7 mouse cellular contexts compared by ENCODE assay signal in the genomic region with DNA sequence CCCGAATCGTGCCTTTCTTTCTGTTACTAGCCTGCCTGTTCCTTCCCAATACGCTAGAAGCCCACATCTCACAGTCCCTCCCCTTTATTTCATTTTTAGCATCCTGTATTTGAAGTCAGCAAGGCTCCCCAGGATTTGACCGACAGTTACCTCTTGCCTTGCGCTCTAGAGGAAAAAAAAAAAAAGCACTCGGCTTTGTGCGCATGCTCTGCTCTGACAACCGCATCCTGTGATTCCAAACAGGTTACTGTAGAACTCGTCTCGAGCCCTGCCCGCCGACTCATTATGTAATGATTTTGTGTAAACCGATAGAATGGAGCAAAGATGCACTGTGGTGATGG. TPM values are rescaled to one million over a fixed set of nuclear protein-coding genes. Genes with fewer than 3 reads are reported as not detected.
DNase-seq lines count a peak whose midpoint lies in the region; ATAC-seq lines count a peak whose summit lies in the region.

No protein-coding gene starts in this region.

- H3K9ac ChIP-seq in intestine, embryonic 16.5 days (ENCODE audit: low read depth, low read length) = peak overlapping the region; percentile 50; the same call in 1 of the 2 replicates
- no peak overlapping the region for H3K9ac ChIP-seq in midbrain, embryonic 11.5 days (ENCODE audit: low read length)

- no peak overlapping the region for H3K27ac ChIP-seq in intestine, embryonic 16.5 days (ENCODE audit: low read length)
- no peak overlapping the region for H3K27ac ChIP-seq in limb, embryonic 10.5 days
- H3K27ac ChIP-seq in midbrain, embryonic 11.5 days (ENCODE audit: low read depth, low read length) = no peak overlapping the region

- H3K4me2 ChIP-seq in intestine, embryonic 16.5 days (ENCODE audit: low read depth, low read length) = peak overlapping the region; percentile 90
- H3K4me2 ChIP-seq in midbrain, embryonic 11.5 days = peak overlapping the region; percentile 83

- peaks cover 12% of the 10 kb centered on the region for H3K4me1 ChIP-seq in intestine, embryonic 16.5 days (ENCODE audit: control insufficient read depth, insufficient read depth, low read length)
- peaks cover 39% of the 10 kb centered on the region for H3K4me1 ChIP-seq in limb, embryonic 10.5 days
- peaks cover 4% of the 10 kb centered on the region; the same call in 1 of the 2 replicates for H3K4me1 ChIP-seq in midbrain, embryonic 11.5 days (ENCODE audit: control insufficient read depth, insufficient read depth, low read length)

- DNase-seq in T-cell, adult 2 months (ENCODE audit: low spot score) = peak; percentile 94
- peak; percentile 90 for DNase-seq in cerebellum, adult 9-11 months
- DNase-seq in heart, adult 11 months = peak; percentile 98
- peak; percentile 42 for DNase-seq in limb, embryonic 10.5 days (ENCODE audit: low spot score)
- peak; percentile 92 for DNase-seq in midbrain, embryonic 11.5 days (ENCODE audit: low spot score, missing footprints)
- DNase-seq in spleen, adult 12 weeks (ENCODE audit: low spot score) = peak; percentile 49

- under 1% methylated on average over 13 of the region's 13 CpGs for WGBS in intestine, embryonic 16.5 days
- WGBS in limb, embryonic 10.5 days = 3% methylated on average over 13 of the region's 13 CpGs
- 6% methylated on average over 13 of the region's 13 CpGs for WGBS in midbrain, embryonic 11.5 days

- ATAC-seq in intestine, embryonic 16.5 days = no peak
- ATAC-seq in midbrain, embryonic 11.5 days (ENCODE audit: low FRiP score) = peak; percentile 18; the same call in 1 of the 2 replicates

- H3K4me3 ChIP-seq in intestine, embryonic 16.5 days (ENCODE audit: low read length) = peak overlapping the region; percentile 60
- peak overlapping the region; percentile 57 for H3K4me3 ChIP-seq in limb, embryonic 10.5 days
- peak overlapping the region; percentile 46 for H3K4me3 ChIP-seq in midbrain, embryonic 11.5 days (ENCODE audit: low read depth, low read length)

- H3K36me3 ChIP-seq in intestine, embryonic 16.5 days (ENCODE audit: control insufficient read depth, insufficient read depth, low read length) = no peaks in the 10 kb centered on the region
- no peaks in the 10 kb centered on the region for H3K36me3 ChIP-seq in limb, embryonic 10.5 days
- no peaks in the 10 kb centered on the region for H3K36me3 ChIP-seq in midbrain, embryonic 11.5 days (ENCODE audit: control insufficient read depth, insufficient read depth, low read length)

- peaks cover under 1% of the 10 kb centered on the region; the same call in 1 of the 2 replicates for H3K9me3 ChIP-seq in intestine, embryonic 16.5 days (ENCODE audit: control insufficient read depth, low read length)
- no peaks in the 10 kb centered on the region for H3K9me3 ChIP-seq in limb, embryonic 10.5 days (replicated peaks)
- no peaks in the 10 kb centered on the region; the same call in 1 of the 2 replicates for H3K9me3 ChIP-seq in midbrain, embryonic 11.5 days (ENCODE audit: control insufficient read depth, low read length)

- H3K27me3 ChIP-seq in intestine, embryonic 16.5 days (replicated peaks; ENCODE audit: control insufficient read depth, insufficient read depth, low read length) = peaks cover 17% of the 10 kb centered on the region
- H3K27me3 ChIP-seq in limb, embryonic 10.5 days (ENCODE audit: low read depth, poor library complexity, severe bottlenecking) = peaks cover 67% of the 10 kb centered on the region
- peaks cover 7% of the 10 kb centered on the region; the same call in 1 of the 2 replicates for H3K27me3 ChIP-seq in midbrain, embryonic 11.5 days (ENCODE audit: control insufficient read depth, insufficient read depth, low read length)

RNA-seq across cellular contexts. Expression of a gene that starts 1.2 kb away (rescaled TPM):
- polyA plus RNA-seq in intestine, embryonic 16.5 days (2015; fragmentation: Nextera tagmentation; extraction: Ambion mirVana) = 5.4 and 5.6 TPM in 2 replicates
- polyA plus RNA-seq in limb, embryonic 10.5 days (2016; fragmentation: Nextera tagmentation; extraction: Ambion mirVana) = 4.1 and 5.0 TPM in 2 replicates
- 10.4 TPM in 2 replicates for polyA plus RNA-seq in midbrain, embryonic 11.5 days (2014; fragmentation: Nextera tagmentation; extraction: Ambion mirVana)

Comparison
In these comparisons a context has a peak if more than half of its experiments do, and no peak if none do; other contexts are left out.
1. DNase-seq: peak in every context shown above with its lines; median percentile 98 in heart, adult 11 months; 94 in T-cell, adult 2 months; 92 in midbrain, embryonic 11.5 days; 90 in cerebellum, adult 9-11 months; 49 in spleen, adult 12 weeks; 42 in limb, embryonic 10.5 days.